Mouse (Mus musculus) MEL (cell line): ENCODE results near the gene Ifnar1.

Experiments
- POLR2AphosphoS5 ChIP-seq: IDR thresholded peaks from 2 replicates; pipeline ENCODE4 v1.6.1; 2012; ENCODE audit warnings: low read depth, borderline replicate concordance, mild to moderate bottlenecking, inconsistent platforms, low read length, moderate library complexity, mixed read lengths
- ZKSCAN1 ChIP-seq: IDR thresholded peaks from 2 replicates; pipeline ENCODE4 v1.6.1; 2012; ENCODE audit warnings: low read depth, mild to moderate bottlenecking, inconsistent platforms, low read length, improper control_type of control experiment, moderate library complexity
- ZNF384 ChIP-seq: IDR thresholded peaks from 2 replicates; pipeline ENCODE4 v1.6.1; 2012; ENCODE audit warnings: low read depth, mild to moderate bottlenecking, inconsistent platforms, low read length, improper control_type of control experiment

GRCm38 (mm10) chr16:91458976-91459375 is 26.1 kb upstream of the Ifnar1 start:
- TF ChIP-seq ZNF384 (no peak), POLR2AphosphoS5 (no peak), ZKSCAN1 (no peak)
